Mouse (Mus musculus) embryonic fibroblast, embryonic 13.5 days (primary cell): ENCODE data around the gene Lin54.

ENCODE experiments used
- CTCF ChIP-seq: IDR thresholded peaks from 2 replicates; pipeline ENCODE4 v1.5.1; 2011; ENCODE audit warnings: mild to moderate bottlenecking, control low read depth, low read length, moderate library complexity, borderline replicate concordance; ENCODE audit not compliant: insufficient read depth
- POLR2A ChIP-seq: IDR thresholded peaks from 2 replicates; pipeline ENCODE4 v1.6.1; 2011; ENCODE audit warnings: low read depth, mild to moderate bottlenecking, control low read depth, low read length, moderate library complexity

DNA sequence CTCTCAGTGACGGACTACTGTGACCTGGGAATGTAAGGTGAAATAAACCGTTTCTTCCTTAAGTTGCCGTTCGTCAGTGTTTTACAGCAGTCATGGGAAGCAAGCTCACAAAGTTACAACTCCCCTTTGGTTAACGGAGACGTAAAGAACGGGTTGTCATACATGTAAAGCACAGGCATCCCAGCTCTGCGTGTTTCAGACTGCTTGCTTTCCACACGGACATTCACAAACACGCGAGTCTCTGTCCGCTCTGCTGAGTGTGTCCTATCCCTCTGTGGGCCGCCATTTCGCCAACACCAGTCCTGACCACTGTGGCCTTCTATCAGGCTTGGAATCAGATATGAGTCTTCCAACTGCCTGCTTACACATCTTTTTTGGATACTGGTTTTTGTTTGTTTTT lies 61.6 kb downstream of the Lin54 start:
- no peak for TF ChIP-seq POLR2A
- TF ChIP-seq CTCF, result no peak
